Mouse (Mus musculus): ENCODE data around the gene Phldb1. TPM values are rescaled to one million over a fixed set of nuclear protein-coding genes. Genes with fewer than 3 reads are reported as not detected.

The Phldb1 gene
- polyA plus RNA-seq, 1 experiment from 2014 or later = 32.8 TPM

GRCm38 (mm10) chr9:44699730-44700129, 35.3 kb downstream of the Phldb1 start:
- Histone ChIP-seq H3K9ac (ENCODE audit: low read length) (no peak overlapping the region), H3K4me2 (no peak overlapping the region), H3K27ac (ENCODE audit: low read depth, low read length) (no peak overlapping the region), H3K4me1 (ENCODE audit: control insufficient read depth, insufficient read depth, low read length) (no peaks in the 10 kb centered on the region), H3K4me3 (ENCODE audit: low read depth, low read length) (no peak overlapping the region), H3K27me3 (ENCODE audit: control insufficient read depth, insufficient read depth, low read length) (no peaks in the 10 kb centered on the region), H3K36me3 (ENCODE audit: control insufficient read depth, insufficient read depth, low read length) (peaks cover 16% of the 10 kb centered on the region), H3K9me3 (ENCODE audit: control insufficient read depth, low read length) (no peaks in the 10 kb centered on the region)
- DNase-seq (ENCODE audit: low spot score, missing footprints) (no peak), ATAC-seq (ENCODE audit: low FRiP score) (no peak)
- 88% methylated on average over 5 of the region's 5 CpGs for WGBS

DNA sequence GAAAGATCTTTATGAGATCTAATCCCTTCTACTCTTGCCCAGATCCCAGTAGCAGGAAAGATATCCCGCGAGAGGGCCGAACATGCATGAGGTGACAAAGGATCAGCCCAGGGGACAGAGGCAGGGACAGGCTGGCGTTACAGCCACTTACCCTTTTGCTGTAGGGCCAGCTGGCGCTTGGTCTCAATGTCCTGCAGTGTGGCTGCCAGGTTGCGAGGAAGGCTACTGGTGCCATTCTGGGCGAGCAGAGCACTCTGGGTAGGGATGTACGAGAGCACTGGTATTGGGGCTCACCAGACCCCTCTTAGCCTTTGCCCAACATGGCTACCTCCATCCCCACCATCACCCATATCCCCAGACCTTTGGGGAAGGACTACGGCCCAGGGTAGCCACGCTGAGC, 35.8 kb downstream of the Phldb1 start:
- WGBS = 87% methylated on average over 10 of the region's 10 CpGs
- Histone ChIP-seq H3K4me3 (ENCODE audit: low read depth, low read length) (no peak overlapping the region), H3K27ac (ENCODE audit: low read depth, low read length) (no peak overlapping the region), H3K9ac (ENCODE audit: low read length) (no peak overlapping the region), H3K9me3 (ENCODE audit: control insufficient read depth, low read length) (no peaks in the 10 kb centered on the region), H3K4me1 (ENCODE audit: control insufficient read depth, insufficient read depth, low read length) (no peaks in the 10 kb centered on the region), H3K4me2 (no peak overlapping the region), H3K27me3 (ENCODE audit: control insufficient read depth, insufficient read depth, low read length) (no peaks in the 10 kb centered on the region), H3K36me3 (ENCODE audit: control insufficient read depth, insufficient read depth, low read length) (peaks cover 18% of the 10 kb centered on the region)
- ATAC-seq (ENCODE audit: low FRiP score) (no peak), DNase-seq (ENCODE audit: low spot score, missing footprints) (no peak)

- H3K27me3 ChIP-seq (ENCODE audit: control insufficient read depth, insufficient read depth, low read length) = no peaks in the 10 kb centered on the region
- H3K9ac ChIP-seq (ENCODE audit: low read length) = no peak overlapping the region
- no peaks in the 10 kb centered on the region for H3K4me1 ChIP-seq (ENCODE audit: control insufficient read depth, insufficient read depth, low read length)
- WGBS = 91% methylated on average over 16 of the region's 16 CpGs
- H3K4me3 ChIP-seq (ENCODE audit: low read depth, low read length) = no peak overlapping the region
- H3K27ac ChIP-seq (ENCODE audit: low read depth, low read length) = no peak overlapping the region
- ATAC-seq (ENCODE audit: low FRiP score) (no peak), DNase-seq (ENCODE audit: low spot score, missing footprints) (no peak)
- no peak overlapping the region for H3K4me2 ChIP-seq
- peaks cover 23% of the 10 kb centered on the region for H3K36me3 ChIP-seq (ENCODE audit: control insufficient read depth, insufficient read depth, low read length)
- H3K9me3 ChIP-seq (ENCODE audit: control insufficient read depth, low read length) = no peaks in the 10 kb centered on the region
These were observed 37.1 kb downstream of the Phldb1 start for GRCm38 (mm10) chr9:44697866-44698265.

DNA sequence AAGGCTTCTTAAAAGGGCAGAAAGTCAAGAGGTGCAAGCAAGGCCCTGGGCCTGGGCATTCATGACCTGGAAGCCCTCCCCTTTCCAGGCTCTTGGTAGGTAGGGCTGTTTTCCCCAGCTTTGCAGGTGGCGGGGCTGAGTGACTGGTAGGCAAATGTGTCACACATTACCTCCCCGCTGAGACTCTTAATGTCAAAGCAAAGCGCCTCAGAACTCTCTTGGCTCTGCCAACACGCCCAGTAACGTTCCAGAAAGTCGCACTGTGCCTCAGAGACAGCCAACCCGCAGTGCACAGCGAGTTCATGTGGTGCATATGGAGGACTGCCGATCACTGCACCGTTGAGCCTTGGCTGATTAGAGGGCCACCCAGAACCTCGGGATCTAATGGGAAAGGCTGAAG, 41.9 kb downstream of the Phldb1 start:
- no peak overlapping the region for H3K4me3 ChIP-seq (ENCODE audit: low read depth, low read length)
- no peaks in the 10 kb centered on the region for H3K27me3 ChIP-seq (ENCODE audit: control insufficient read depth, insufficient read depth, low read length)
- DNase-seq (ENCODE audit: low spot score, missing footprints) (no peak), ATAC-seq (ENCODE audit: low FRiP score) (no peak)
- H3K4me1 ChIP-seq (ENCODE audit: control insufficient read depth, insufficient read depth, low read length) = no peaks in the 10 kb centered on the region
- H3K36me3 ChIP-seq (ENCODE audit: control insufficient read depth, insufficient read depth, low read length) = peaks cover 21% of the 10 kb centered on the region
- no peak overlapping the region for H3K9ac ChIP-seq (ENCODE audit: low read length)
- no peak overlapping the region for H3K27ac ChIP-seq (ENCODE audit: low read depth, low read length)
- no peaks in the 10 kb centered on the region for H3K9me3 ChIP-seq (ENCODE audit: control insufficient read depth, low read length)
- WGBS = 88% methylated on average over 11 of the region's 11 CpGs
- H3K4me2 ChIP-seq = no peak overlapping the region

GRCm38 (mm10) chr9:44691671-44692520, 43.1 kb downstream of the Phldb1 start:
- H3K9ac ChIP-seq (ENCODE audit: low read length) = no peak overlapping the region
- peaks cover 3% of the 10 kb centered on the region for H3K4me1 ChIP-seq (ENCODE audit: control insufficient read depth, insufficient read depth, low read length)
- H3K4me3 ChIP-seq (ENCODE audit: low read depth, low read length) = no peak overlapping the region
- ATAC-seq (ENCODE audit: low FRiP score) (no peak), DNase-seq (ENCODE audit: low spot score, missing footprints) (no peak)
- no peaks in the 10 kb centered on the region for H3K9me3 ChIP-seq (ENCODE audit: control insufficient read depth, low read length)
- no peak overlapping the region for H3K4me2 ChIP-seq
- no peaks in the 10 kb centered on the region for H3K27me3 ChIP-seq (ENCODE audit: control insufficient read depth, insufficient read depth, low read length)
- H3K36me3 ChIP-seq (ENCODE audit: control insufficient read depth, insufficient read depth, low read length) = peaks cover 19% of the 10 kb centered on the region
- no peak overlapping the region for H3K27ac ChIP-seq (ENCODE audit: low read depth, low read length)
- 93% methylated on average over 21 of the region's 21 CpGs for WGBS

GRCm38 (mm10) chr9:44690641-44691040, 44.4 kb downstream of the Phldb1 start:
- Histone ChIP-seq H3K4me1 (ENCODE audit: control insufficient read depth, insufficient read depth, low read length) (peaks cover 14% of the 10 kb centered on the region), H3K4me3 (ENCODE audit: low read depth, low read length) (no peak overlapping the region), H3K27me3 (ENCODE audit: control insufficient read depth, insufficient read depth, low read length) (no peaks in the 10 kb centered on the region), H3K36me3 (ENCODE audit: control insufficient read depth, insufficient read depth, low read length) (peaks cover 16% of the 10 kb centered on the region), H3K27ac (ENCODE audit: low read depth, low read length) (no peak overlapping the region), H3K4me2 (no peak overlapping the region), H3K9ac (ENCODE audit: low read length) (no peak overlapping the region), H3K9me3 (ENCODE audit: control insufficient read depth, low read length) (no peaks in the 10 kb centered on the region)
- DNase-seq (ENCODE audit: low spot score, missing footprints) = no peak
- WGBS = 54% methylated on average over 7 of the region's 7 CpGs
- ATAC-seq (ENCODE audit: low FRiP score) = no peak

- H3K4me2 ChIP-seq = no peak overlapping the region
- ATAC-seq (ENCODE audit: low FRiP score) (no peak), DNase-seq (ENCODE audit: low spot score, missing footprints) (no peak)
- no peak overlapping the region for H3K27ac ChIP-seq (ENCODE audit: low read depth, low read length)
- peaks cover 2% of the 10 kb centered on the region for H3K36me3 ChIP-seq (ENCODE audit: control insufficient read depth, insufficient read depth, low read length)
- WGBS = 80% methylated on average over 9 of the region's 9 CpGs
- H3K4me1 ChIP-seq (ENCODE audit: control insufficient read depth, insufficient read depth, low read length) = peaks cover 17% of the 10 kb centered on the region
- no peak overlapping the region for H3K9ac ChIP-seq (ENCODE audit: low read length)
- no peaks in the 10 kb centered on the region for H3K9me3 ChIP-seq (ENCODE audit: control insufficient read depth, low read length)
- H3K27me3 ChIP-seq (ENCODE audit: control insufficient read depth, insufficient read depth, low read length) = no peaks in the 10 kb centered on the region
- no peak overlapping the region for H3K4me3 ChIP-seq (ENCODE audit: low read depth, low read length)
These were observed 47.0 kb downstream of the Phldb1 start for GRCm38 (mm10) chr9:44688013-44688412.

DNA sequence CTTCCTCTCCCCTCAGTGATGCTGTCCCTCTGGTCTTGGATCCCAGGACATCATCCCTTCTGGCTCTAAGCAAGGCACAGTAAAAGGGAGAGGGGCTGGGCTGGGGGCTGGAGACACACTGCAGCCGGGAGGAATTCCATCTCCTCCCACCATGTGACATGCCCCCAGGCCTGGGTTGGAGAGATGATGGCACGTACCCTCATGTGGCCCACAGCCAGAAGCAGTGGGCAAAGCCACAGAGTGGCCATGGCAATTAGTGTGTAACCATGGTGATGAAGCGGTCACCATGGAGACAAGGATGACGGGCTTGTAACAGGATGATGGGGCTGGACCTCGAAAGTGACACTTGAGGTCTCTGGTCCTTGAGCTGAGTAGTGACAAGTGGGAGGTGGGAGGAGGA, 48.4 kb downstream of the Phldb1 start:
- peaks cover 2% of the 10 kb centered on the region for H3K36me3 ChIP-seq (ENCODE audit: control insufficient read depth, insufficient read depth, low read length)

DNA sequence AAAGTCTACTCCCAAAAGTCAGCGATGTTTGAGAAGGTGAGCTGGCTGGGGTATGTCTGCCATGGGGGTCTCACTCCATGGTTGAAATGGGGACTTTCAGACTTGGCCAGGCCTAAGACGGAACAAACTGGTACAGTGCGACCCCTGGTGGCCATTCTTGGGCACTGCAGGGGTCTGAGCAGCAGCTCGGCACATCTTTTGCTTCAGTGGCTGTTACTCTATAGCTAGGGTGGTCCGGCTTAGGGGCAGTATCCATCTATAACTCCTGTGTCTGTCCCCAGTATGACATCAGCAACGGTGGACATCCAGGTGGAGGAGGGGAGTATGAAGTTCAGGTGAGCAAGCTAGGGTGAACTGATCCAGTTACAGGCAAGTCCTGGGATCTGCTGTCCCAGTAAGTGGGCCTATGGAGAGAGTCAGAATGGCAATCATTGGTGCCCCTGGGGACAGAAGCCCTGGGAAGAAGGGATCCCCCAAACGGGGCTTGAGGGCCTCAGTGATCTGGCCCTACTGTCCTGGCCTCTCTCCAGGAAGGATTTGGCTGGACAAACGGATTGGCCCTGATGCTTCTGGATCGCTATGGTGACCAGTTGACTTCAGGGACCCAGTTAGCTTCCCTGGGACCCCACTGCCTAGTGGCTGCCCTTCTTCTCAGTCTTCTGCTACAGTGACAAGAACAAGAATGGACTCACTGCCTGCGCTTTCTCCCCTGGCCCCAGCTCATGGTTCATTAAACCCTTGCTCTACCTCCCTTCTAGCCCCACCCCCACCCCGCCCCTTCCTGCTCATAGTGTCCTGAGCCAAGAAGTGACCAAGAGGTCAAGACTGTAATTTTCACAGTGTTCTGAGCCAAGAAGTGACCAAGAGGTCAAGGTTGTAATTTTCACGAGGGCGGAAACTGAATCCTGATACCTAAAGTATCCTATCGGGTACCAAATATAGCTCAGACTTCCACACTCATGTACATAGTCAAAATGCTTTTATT, 49.4 kb downstream of the Phldb1 start:
- peak; percentile 74 for ATAC-seq (ENCODE audit: low FRiP score)
- H3K4me1 ChIP-seq (ENCODE audit: control insufficient read depth, insufficient read depth, low read length) = peaks cover 17% of the 10 kb centered on the region
- peaks cover 2% of the 10 kb centered on the region for H3K36me3 ChIP-seq (ENCODE audit: control insufficient read depth, insufficient read depth, low read length)
- no peaks in the 10 kb centered on the region for H3K9me3 ChIP-seq (ENCODE audit: control insufficient read depth, low read length)
- no peak overlapping the region for H3K9ac ChIP-seq (ENCODE audit: low read length)
- peak; percentile 98 for DNase-seq (ENCODE audit: low spot score, missing footprints)
- H3K27me3 ChIP-seq (ENCODE audit: control insufficient read depth, insufficient read depth, low read length) = no peaks in the 10 kb centered on the region
- no peak overlapping the region for H3K4me3 ChIP-seq (ENCODE audit: low read depth, low read length)
- peak overlapping the region; percentile 45; the same call in 1 of the 2 replicates for H3K27ac ChIP-seq (ENCODE audit: low read depth, low read length)
- no peak overlapping the region for H3K4me2 ChIP-seq
- WGBS = 36% methylated on average over 14 of the region's 14 CpGs

More for the DNA sequence above, 48.4 kb downstream of the Phldb1 start:
- Histone ChIP-seq H3K9ac (ENCODE audit: low read length) (no peak overlapping the region), H3K27ac (ENCODE audit: low read depth, low read length) (peak overlapping the region; percentile 45), H3K27me3 (ENCODE audit: control insufficient read depth, insufficient read depth, low read length) (no peaks in the 10 kb centered on the region), H3K9me3 (ENCODE audit: control insufficient read depth, low read length) (no peaks in the 10 kb centered on the region), H3K4me3 (ENCODE audit: low read depth, low read length) (no peak overlapping the region), H3K4me2 (no peak overlapping the region), H3K4me1 (ENCODE audit: control insufficient read depth, insufficient read depth, low read length) (peaks cover 17% of the 10 kb centered on the region)
- ATAC-seq (ENCODE audit: low FRiP score) (peak; percentile 45), DNase-seq (ENCODE audit: low spot score, missing footprints) (peak; percentile 92)
- 43% methylated on average over 5 of the region's 5 CpGs for WGBS
